Comparison of ENCODE assay signal across 14 mouse cellular contexts in genomic region chr6:94336168-94336567, GRCm38 (mm10). TPM values are rescaled to one million over a fixed set of nuclear protein-coding genes. Genes with fewer than 3 reads are reported as not detected.
A peak's percentile ranks its signal among the peaks of the same experiment; 100 is the strongest.
DNase-seq lines count a peak whose midpoint lies in the region; ATAC-seq and TF ChIP-seq lines count a peak whose summit lies in the region.
"Had no signal": no experiment of that assay in that cellular context is flagged by ENCODE, and none has a peak within 500 bp of the region (broad histone marks: within the 10 kb centered on the region; RNA-seq: fewer than 3 reads in every experiment).

No protein-coding gene starts in this region.

- ATAC-seq in kidney, embryonic 14.5 days (ENCODE audit: low FRiP score, low TSS enrichment) = peak; percentile 85
- peak; percentile 86 for ATAC-seq in limb, embryonic 14.5 days (ENCODE audit: low FRiP score, low read depth)
- ATAC-seq: Patski had no signal

- H3K27ac ChIP-seq in kidney, embryonic 14.5 days (ENCODE audit: low read depth, low read length) = peak overlapping the region; percentile 47; the same call in 1 of the 2 replicates
- H3K27ac ChIP-seq in kidney, adult 2 months (ENCODE audit: insufficient read depth, low read depth, low read length) = no peak overlapping the region
- H3K27ac ChIP-seq in embryonic facial prominence, embryonic 10.5 days (replicated peaks) = peak overlapping the region; percentile 80
- H3K27ac ChIP-seq in limb, embryonic 14.5 days (replicated peaks; ENCODE audit: low read depth, low read length) = no peak overlapping the region
- H3K27ac ChIP-seq: liver, embryonic 13.5 days; macrophage had no signal

- H3K4me3 ChIP-seq in kidney, embryonic 14.5 days (ENCODE audit: low read length) = no peak overlapping the region
- no peak overlapping the region for H3K4me3 ChIP-seq in kidney, adult 2 months (ENCODE audit: insufficient read depth, low read depth, low read length)
- no peak overlapping the region for H3K4me3 ChIP-seq in embryonic facial prominence, embryonic 10.5 days
- no peak overlapping the region for H3K4me3 ChIP-seq in limb, embryonic 14.5 days (replicated peaks; ENCODE audit: low read length)
- H3K4me3 ChIP-seq: liver, embryonic 13.5 days had no signal

- H3K27me3 ChIP-seq in kidney, embryonic 14.5 days (ENCODE audit: control insufficient read depth, insufficient read depth, low read length) = no peaks in the 10 kb centered on the region
- H3K27me3 ChIP-seq in kidney, adult 2 months (replicated peaks; ENCODE audit: control insufficient read depth, insufficient read depth, low read length) = no peaks in the 10 kb centered on the region
- no peaks in the 10 kb centered on the region for H3K27me3 ChIP-seq in embryonic facial prominence, embryonic 10.5 days (replicated peaks; ENCODE audit: low read depth, poor library complexity, severe bottlenecking)
- no peaks in the 10 kb centered on the region for H3K27me3 ChIP-seq in limb, embryonic 14.5 days (ENCODE audit: control insufficient read depth, insufficient read depth, low read length)
- H3K27me3 ChIP-seq: liver, embryonic 13.5 days; Patski had no signal

- WGBS in kidney, embryonic 14.5 days = 29% methylated on average over 6 of the region's 6 CpGs
- 51% methylated on average over 6 of the region's 6 CpGs for WGBS in kidney, adult 2 months
- 27% methylated on average over 6 of the region's 6 CpGs for WGBS in embryonic facial prominence, embryonic 10.5 days
- 20% methylated on average over 6 of the region's 6 CpGs for WGBS in limb, embryonic 14.5 days

- TF ChIP-seq CTCF in kidney, adult 2 months (conservative IDR thresholded peaks at IDR 0.05; ENCODE audit: insufficient read depth, insufficient read length, low read depth, low read length) = no peak

- no peaks in the 10 kb centered on the region for H3K9me3 ChIP-seq in kidney, embryonic 14.5 days (ENCODE audit: control insufficient read depth, low read length)
- H3K9me3 ChIP-seq in embryonic facial prominence, embryonic 10.5 days = no peaks in the 10 kb centered on the region
- no peaks in the 10 kb centered on the region for H3K9me3 ChIP-seq in limb, embryonic 14.5 days (ENCODE audit: control insufficient read depth, low read length)
- H3K9me3 ChIP-seq: liver, embryonic 13.5 days had no signal

- no peak for DNase-seq in kidney, adult 2 months
- peak; percentile 36 for DNase-seq in Muller cell, postnatal 12 days (ENCODE audit: inconsistent ontology term)
- peak; percentile 87 for DNase-seq in embryonic facial prominence, embryonic 10.5 days (ENCODE audit: low spot score)
- DNase-seq in limb, embryonic 14.5 days (ENCODE audit: low spot score) = peak; percentile 66
- DNase-seq in heart, adult 9 months (ENCODE audit: low spot score in 2 of 2) = no peak
- DNase-seq in gastrocnemius, postnatal 25 days = no peak
- DNase-seq: adrenal gland, postnatal 10 days; heart, adult 11 months; heart, postnatal 4 days; kidney, adult 18-20 months; liver, embryonic 13.5 days had no signal

- H3K36me3 ChIP-seq in kidney, embryonic 14.5 days (ENCODE audit: control insufficient read depth, insufficient read depth, low read length) = no peaks in the 10 kb centered on the region
- no peaks in the 10 kb centered on the region for H3K36me3 ChIP-seq in kidney, adult 2 months (ENCODE audit: control insufficient read depth, insufficient read depth, low read length)
- no peaks in the 10 kb centered on the region for H3K36me3 ChIP-seq in embryonic facial prominence, embryonic 10.5 days (replicated peaks)
- H3K36me3 ChIP-seq in limb, embryonic 14.5 days (ENCODE audit: control insufficient read depth, insufficient read depth, low read length) = no peaks in the 10 kb centered on the region
- H3K36me3 ChIP-seq: liver, embryonic 13.5 days had no signal

- no peak overlapping the region for H3K9ac ChIP-seq in kidney, embryonic 14.5 days (ENCODE audit: low read depth, low read length)
- no peak overlapping the region for H3K9ac ChIP-seq in limb, embryonic 14.5 days (ENCODE audit: low read depth, low read length, severe bottlenecking)
- H3K9ac ChIP-seq: liver, embryonic 13.5 days had no signal

- H3K4me2 ChIP-seq in kidney, embryonic 14.5 days (replicated peaks; ENCODE audit: low read depth, low read length) = no peak overlapping the region
- H3K4me2 ChIP-seq in limb, embryonic 14.5 days (replicated peaks; ENCODE audit: low read depth, low read length, severe bottlenecking) = no peak overlapping the region
- H3K4me2 ChIP-seq: liver, embryonic 13.5 days had no signal

- TF ChIP-seq POLR2A in kidney, adult 2 months (IDR thresholded peaks at IDR 0.05; ENCODE audit: low read depth, low read length) = no peak
- TF ChIP-seq POLR2A in limb, embryonic 14.5 days (IDR thresholded peaks at IDR 0.05; ENCODE audit: borderline replicate concordance, extremely low read depth, insufficient read depth, insufficient read length) = no peak

- no peaks in the 10 kb centered on the region for H3K4me1 ChIP-seq in kidney, embryonic 14.5 days (ENCODE audit: control insufficient read depth, insufficient read depth, low read length)
- no peaks in the 10 kb centered on the region for H3K4me1 ChIP-seq in kidney, adult 2 months (ENCODE audit: control insufficient read depth, insufficient read depth, low read length)
- peaks cover 42% of the 10 kb centered on the region for H3K4me1 ChIP-seq in embryonic facial prominence, embryonic 10.5 days
- peaks cover 6% of the 10 kb centered on the region for H3K4me1 ChIP-seq in limb, embryonic 14.5 days (ENCODE audit: control insufficient read depth, insufficient read depth, low read length)
- H3K4me1 ChIP-seq: liver, embryonic 13.5 days had no signal

RNA-seq across cellular contexts. Expression of gene Magi1, which starts 52.5 kb away (rescaled TPM):
- 10.6 and 10.9 TPM in 2 replicates for polyA plus RNA-seq in kidney, embryonic 14.5 days (2014; fragmentation: Nextera tagmentation; extraction: Ambion mirVana)
- polyA plus RNA-seq in kidney, adult 2 months (2012; rRNA removed) = 5.8 and 6.1 TPM in 2 replicates
- polyA plus RNA-seq in embryonic facial prominence, embryonic 10.5 days (2016; fragmentation: Nextera tagmentation; extraction: Ambion mirVana) = 16.1 and 16.2 TPM in 2 replicates
- polyA plus RNA-seq in limb, embryonic 14.5 days (2012; rRNA removed) = 13.0 and 15.0 TPM in 2 replicates
- 9.7 and 12.4 TPM in 2 replicates for polyA plus RNA-seq in limb, embryonic 14.5 days (2014; fragmentation: Nextera tagmentation; extraction: Ambion mirVana)
- 1 to 10 TPM; 3.5 to 3.9 TPM for total RNA-seq in gastrocnemius, postnatal 25 days (2021)

Comparison
In these comparisons a context has a peak if more than half of its experiments do, and no peak if none do; other contexts are left out.
1. H3K27ac ChIP-seq: peak in kidney, embryonic 14.5 days (single experiment) and embryonic facial prominence, embryonic 10.5 days (single experiment); none in kidney, adult 2 months (single experiment) and limb, embryonic 14.5 days (single experiment).
2. DNase-seq: peak in Muller cell, postnatal 12 days (single experiment), embryonic facial prominence, embryonic 10.5 days (single experiment) and limb, embryonic 14.5 days (single experiment); none in kidney, adult 2 months (single experiment), heart, adult 9 months (0 of 2) and gastrocnemius, postnatal 25 days (single experiment).